Mouse (Mus musculus): ENCODE data around the gene Sart3. TPM values are rescaled to one million over a fixed set of nuclear protein-coding genes. Genes with fewer than 3 reads are reported as not detected.
"Not testable (repeated sequence)": the region's sequence is repeated elsewhere in the genome, so short reads cannot be mapped to it uniquely, and the experiment has no call there.

Gene Sart3
- total RNA-seq (2015) (9.9 and 11.9 TPM in 2 replicates), total RNA-seq (2017) (26.1 and 28.3 TPM in 2 replicates)

DNA sequence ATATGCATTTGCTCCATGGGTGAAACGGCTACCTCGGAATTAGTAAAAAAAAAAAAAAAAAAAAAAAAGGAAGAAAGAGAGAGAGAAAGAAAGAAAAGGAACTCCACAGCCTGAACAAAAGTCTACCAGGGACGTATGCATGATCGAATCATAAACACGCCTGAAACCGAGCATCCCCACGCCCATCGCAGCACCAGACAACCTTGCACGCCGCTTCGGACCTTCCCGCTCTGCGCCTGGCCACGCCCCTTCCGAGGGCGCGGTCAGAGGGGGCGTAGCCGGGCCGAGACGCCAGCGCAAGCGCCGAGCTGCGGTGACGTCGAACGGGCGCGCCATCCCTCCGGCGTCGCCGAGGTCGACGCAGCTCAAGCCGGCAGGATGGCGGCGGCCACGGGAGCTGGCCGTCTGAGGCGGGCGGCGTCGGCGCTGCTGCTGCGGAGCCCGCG, at the start of gene Sart3, which contains the start of gene Iscu:
Gene Sart3, minus strand, starts transcription at position 61 of the 446 bp plus-strand sequence.
Gene Iscu, plus strand, starts transcription at position 299 of the 446 bp plus-strand sequence.
- peak; percentile 67 for ATAC-seq (ENCODE audit: poor library complexity, severe bottlenecking)

DNA sequence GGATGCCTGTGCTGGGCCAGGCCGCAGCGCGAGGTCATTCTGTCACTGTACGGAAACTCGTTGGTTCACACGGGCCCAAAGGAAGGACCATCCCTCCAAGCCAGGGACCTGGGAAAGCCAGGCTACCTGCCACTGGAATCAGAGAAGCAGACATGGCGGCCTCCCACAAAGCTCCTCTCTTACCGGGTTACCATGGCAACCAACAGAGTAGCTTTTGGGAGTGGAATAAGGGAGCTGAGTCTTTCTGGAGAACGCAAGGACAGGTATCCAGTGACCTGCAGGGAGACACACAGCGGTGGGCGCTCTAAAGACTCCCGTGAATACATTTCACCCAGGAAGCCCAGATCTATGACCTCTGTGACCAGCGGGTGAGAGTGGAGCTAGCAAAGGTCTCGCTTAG, 46.3 kb upstream of the Sart3 start:
- ATAC-seq (ENCODE audit: poor library complexity, severe bottlenecking), result no peak

DNA sequence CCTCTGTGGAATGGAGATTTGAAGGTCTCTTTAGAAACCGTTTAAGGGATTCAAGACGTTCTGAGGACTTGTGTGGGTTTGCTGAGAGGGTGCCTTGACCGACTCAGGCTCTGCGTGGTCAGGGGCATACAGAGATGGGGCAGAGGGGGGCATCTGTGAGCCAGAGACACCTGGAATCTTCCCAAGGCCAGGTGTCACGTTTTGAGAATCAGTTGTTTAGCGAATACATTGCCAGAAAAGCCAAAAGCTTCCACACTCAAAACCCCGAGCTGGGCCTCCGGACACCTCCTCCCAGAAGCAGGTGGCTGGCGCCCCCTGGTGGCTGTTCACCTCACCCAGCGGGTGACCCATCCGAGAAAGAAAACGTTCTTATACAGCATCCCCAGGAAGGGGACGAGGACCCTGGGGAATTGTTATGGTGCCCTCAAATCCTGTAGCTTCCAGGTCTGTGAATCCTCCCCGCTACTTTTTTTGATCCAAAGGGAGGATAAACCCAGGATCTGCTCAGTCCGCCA, 43.4 kb upstream of the Sart3 start:
- ATAC-seq (ENCODE audit: poor library complexity, severe bottlenecking), result peak; percentile 74

- ATAC-seq (ENCODE audit: poor library complexity, severe bottlenecking), result no peak
Measured at GRCm38 (mm10) chr5:113815041-113815389, 42.7 kb upstream of the Sart3 start.

GRCm38 (mm10) chr5:113814111-113815040, 42.1 kb upstream of the Sart3 start:
- no peak for ATAC-seq (ENCODE audit: poor library complexity, severe bottlenecking)

GRCm38 (mm10) chr5:113813608-113814007, 41.3 kb upstream of the Sart3 start:
- no peak for ATAC-seq (ENCODE audit: poor library complexity, severe bottlenecking)

- ATAC-seq (ENCODE audit: poor library complexity, severe bottlenecking), result peak; percentile 62
Measured at GRCm38 (mm10) chr5:113812638-113813037, 40.3 kb upstream of the Sart3 start.

- ATAC-seq (ENCODE audit: poor library complexity, severe bottlenecking), result not testable (repeated sequence)
Measured at GRCm38 (mm10) chr5:113811824-113812420, 39.6 kb upstream of the Sart3 start.

GRCm38 (mm10) chr5:113810111-113810510, 37.8 kb upstream of the Sart3 start:
- peak; percentile 57 for ATAC-seq (ENCODE audit: poor library complexity, severe bottlenecking)

- no peak for ATAC-seq (ENCODE audit: poor library complexity, severe bottlenecking)
Measured at GRCm38 (mm10) chr5:113808177-113808576, 35.9 kb upstream of the Sart3 start.

DNA sequence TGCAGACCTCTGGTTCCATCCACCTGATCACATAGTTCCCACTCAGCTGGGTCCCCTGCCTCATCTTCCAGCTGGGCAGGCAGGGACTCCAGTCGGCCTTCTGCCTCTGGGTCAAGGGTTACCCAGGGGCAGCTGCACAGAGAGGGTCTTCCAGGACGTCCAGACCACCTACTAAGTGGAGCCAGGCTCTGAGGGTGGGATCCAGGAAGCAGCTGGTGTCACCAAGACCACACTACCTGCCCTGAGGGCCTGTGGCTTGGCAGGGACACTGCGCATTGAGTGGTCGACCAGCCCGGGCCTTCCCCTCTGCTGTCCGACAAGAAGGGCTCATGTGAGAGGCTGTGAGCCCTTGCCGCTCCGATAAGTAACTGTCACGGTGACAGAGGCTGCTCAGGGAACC, 35.4 kb upstream of the Sart3 start:
- no peak for ATAC-seq (ENCODE audit: poor library complexity, severe bottlenecking)

- no peak for ATAC-seq (ENCODE audit: poor library complexity, severe bottlenecking)
Measured at GRCm38 (mm10) chr5:113806414-113806813, 34.1 kb upstream of the Sart3 start.

- ATAC-seq (ENCODE audit: poor library complexity, severe bottlenecking), result peak; percentile 87
Measured at GRCm38 (mm10) chr5:113805301-113805700, 33.0 kb upstream of the Sart3 start.

GRCm38 (mm10) chr5:113804395-113804966, 32.2 kb upstream of the Sart3 start:
- no peak for ATAC-seq (ENCODE audit: poor library complexity, severe bottlenecking)

DNA sequence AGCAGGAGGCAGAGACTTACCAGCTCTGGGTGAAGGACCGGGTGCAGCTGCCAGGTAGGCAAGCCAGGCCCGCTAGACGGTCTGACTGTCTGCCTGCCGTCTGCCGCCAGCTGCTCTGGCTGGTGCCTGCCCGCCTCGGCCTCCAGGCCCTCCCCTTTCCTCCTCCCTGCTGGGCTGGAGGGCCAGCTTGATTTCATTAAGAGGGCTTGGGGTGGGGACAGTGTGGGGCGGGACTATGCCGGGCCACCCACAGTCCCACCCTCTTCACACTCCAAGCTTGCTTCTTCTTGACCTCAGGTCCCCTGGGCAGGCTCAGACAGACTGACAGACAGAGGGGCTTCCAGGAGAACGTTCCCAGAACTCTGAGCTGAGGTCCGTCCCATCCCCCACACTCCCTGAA, 28.0 kb upstream of the Sart3 start, which contains the start of gene Tmem119:
Gene Tmem119, minus strand, starts transcription at position 237 of the 400 bp plus-strand sequence.
- peak; percentile 28; the same call in 1 of the 2 replicates for ATAC-seq (ENCODE audit: poor library complexity, severe bottlenecking)

DNA sequence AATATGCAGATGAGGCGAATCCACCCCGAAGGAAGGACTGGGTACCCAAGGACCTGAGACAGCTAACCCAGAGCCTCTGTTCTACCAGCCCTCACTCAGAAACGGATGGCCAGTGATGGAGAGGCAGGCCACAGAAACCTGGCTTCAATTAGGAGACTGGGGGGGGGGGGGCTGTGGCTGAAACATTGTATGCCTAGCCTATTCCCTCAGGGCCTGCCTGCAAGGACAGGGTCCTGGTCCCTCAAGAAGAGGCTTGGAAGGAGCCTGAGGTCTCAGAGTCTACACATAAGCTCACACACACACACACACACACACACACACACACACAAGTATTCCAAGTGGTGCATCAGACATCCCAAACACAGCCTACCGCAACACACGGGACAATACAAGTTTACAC, 27.4 kb upstream of the Sart3 start:
- no peak for ATAC-seq (ENCODE audit: poor library complexity, severe bottlenecking)

DNA sequence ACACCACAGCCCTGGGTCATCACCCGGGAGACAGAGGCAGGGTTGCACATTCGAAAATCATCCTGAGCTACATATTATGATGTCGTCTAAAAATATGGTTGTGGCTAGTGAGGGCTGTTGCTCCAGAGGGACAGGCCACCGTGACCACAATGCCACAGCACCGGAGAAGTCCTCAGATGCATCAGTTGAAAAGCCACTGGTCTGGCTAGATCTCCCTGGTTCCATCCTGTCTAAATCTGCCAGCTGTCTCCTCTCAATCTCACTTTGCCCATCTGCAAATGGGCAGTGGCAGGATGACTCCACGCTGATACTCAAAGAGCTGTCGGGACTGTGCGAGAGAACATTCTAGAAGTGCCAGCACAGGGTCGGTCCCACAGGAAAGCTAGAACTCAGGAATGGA, 26.2 kb upstream of the Sart3 start:
- no peak for ATAC-seq (ENCODE audit: poor library complexity, severe bottlenecking)

DNA sequence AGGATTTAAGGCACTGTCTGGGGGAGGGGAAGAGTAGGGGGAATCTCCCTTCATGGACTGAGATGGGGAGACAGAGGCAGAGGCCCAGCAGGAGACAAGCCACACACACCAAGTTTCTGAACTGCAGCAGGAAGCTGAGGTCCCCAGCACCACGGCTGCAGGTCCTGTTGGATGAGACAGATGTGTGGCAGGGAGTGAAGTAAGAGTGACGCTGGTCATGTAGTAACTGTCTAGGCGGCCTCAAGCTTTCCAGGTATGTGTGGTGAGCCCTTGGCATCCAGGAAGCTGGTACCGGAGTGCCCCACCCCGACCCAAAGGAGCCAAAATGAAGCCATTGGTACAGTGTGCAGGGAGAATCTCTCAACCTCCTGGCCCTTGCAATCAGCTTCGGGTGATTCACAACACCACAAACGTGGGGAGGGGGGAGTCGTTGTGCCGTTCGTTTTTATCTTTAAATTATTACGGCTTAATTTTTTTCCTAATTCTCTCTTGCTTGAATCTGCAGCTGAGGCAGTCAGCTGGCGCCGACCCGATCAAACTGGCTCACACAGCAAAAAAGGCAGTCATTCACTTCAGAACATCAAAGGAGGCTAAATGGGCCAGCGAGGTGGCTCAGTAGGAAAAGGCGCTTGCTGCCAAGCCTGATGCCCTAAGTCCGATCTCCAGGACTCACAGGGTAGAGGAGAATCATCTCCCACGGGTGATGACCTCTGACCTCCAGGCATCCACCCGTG, 25.0 kb upstream of the Sart3 start:
- ATAC-seq (ENCODE audit: poor library complexity, severe bottlenecking), result peak; percentile 53

- ATAC-seq (ENCODE audit: poor library complexity, severe bottlenecking), result no peak
Measured at GRCm38 (mm10) chr5:113796401-113797148, 24.3 kb upstream of the Sart3 start.

Measured in megakaryocyte, adult 5-6 weeks (primary cell).